Mouse (Mus musculus) lung, adult 2 months (tissue): ENCODE measurements at regions not wholly inside any gene's neighbourhood (a gene's known extent, or its start where the extent isn't known, plus 50 kb on each side); places are given as distances from the start of the nearest gene placed in this dataset.

Experiments used
- DNase-seq: peaks from one replicate; pipeline ENCODE4 v3.0.0; 2022
- H3K4me1 ChIP-seq: fragments of 200-500 bp; 2 replicates; pipeline ENCODE4 v1.6.1; 2011; ENCODE audit warnings: low read length; ENCODE audit not compliant: control insufficient read depth, insufficient read depth
- H3K4me3 ChIP-seq: fragments of 200-500 bp; replicated peaks from 2 replicates; pipeline ENCODE3; 2011; ENCODE audit warnings: low read depth, mild to moderate bottlenecking, control low read depth, low read length; ENCODE audit errors: extremely low read depth
- CTCF ChIP-seq: fragments of 200-500 bp; IDR thresholded peaks from 2 replicates; pipeline ENCODE4 v1.5.1; 2011; ENCODE audit warnings: mild to moderate bottlenecking, low read length, control low read depth; ENCODE audit not compliant: insufficient read depth
- POLR2A ChIP-seq: fragments of 200-500 bp; IDR thresholded peaks from 2 replicates; pipeline ENCODE4 v1.6.1; 2011; ENCODE audit warnings: low read depth, mild to moderate bottlenecking, control low read depth, low read length, borderline replicate concordance; ENCODE audit errors: extremely low read depth
- WGBS: fragments of 180-500 bp; shearing (Covaris S2); methylation state at CpG from one replicate; pipeline ENCODE4 v1.1.7; 2018; 5-methylcytosine and 5-hydroxymethylcytosine counted together

DNA sequence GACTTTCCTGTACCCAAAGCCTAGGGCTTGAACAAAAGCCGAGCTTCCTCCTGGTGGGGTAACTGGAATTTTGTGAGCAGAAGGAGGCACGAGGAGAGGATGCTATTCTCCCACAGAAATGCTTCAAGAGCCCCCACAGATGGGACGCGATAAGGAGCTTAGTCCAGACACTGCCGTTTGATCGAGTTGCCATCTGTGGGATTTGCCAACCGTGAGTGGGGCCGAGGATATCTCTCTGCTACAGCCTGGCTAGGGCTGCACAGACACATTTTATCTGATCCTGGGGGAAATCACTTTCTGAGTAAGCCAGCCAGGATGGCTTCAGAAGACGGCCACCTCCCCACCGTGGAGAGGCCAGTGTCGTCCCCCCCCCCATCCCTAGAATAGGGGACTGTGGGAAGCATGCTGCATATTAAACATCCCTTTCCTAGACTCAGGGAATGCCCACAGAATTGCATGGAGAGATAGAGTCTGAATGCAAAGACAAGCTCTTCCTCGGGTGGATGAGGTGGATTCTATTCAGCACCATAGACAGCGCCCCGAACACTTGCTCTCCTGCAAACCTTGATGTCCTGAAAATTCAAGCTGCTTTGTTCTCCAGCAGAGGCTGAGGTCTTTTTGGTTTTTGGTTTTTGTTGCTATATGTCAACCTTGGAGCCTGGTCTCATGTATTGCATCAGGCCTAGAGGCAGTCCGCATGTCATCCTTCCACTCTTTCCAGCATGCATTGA is 611.6 kb upstream of the Fam19a5 start:
- no peak overlapping the region for H3K4me3 ChIP-seq
- DNase-seq = no peak
- WGBS = 53% methylated on average over 15 of the region's 15 CpGs
- TF ChIP-seq CTCF = no peak
- TF ChIP-seq POLR2A = no peak
- no peaks in the 10 kb centered on the region for H3K4me1 ChIP-seq

DNA sequence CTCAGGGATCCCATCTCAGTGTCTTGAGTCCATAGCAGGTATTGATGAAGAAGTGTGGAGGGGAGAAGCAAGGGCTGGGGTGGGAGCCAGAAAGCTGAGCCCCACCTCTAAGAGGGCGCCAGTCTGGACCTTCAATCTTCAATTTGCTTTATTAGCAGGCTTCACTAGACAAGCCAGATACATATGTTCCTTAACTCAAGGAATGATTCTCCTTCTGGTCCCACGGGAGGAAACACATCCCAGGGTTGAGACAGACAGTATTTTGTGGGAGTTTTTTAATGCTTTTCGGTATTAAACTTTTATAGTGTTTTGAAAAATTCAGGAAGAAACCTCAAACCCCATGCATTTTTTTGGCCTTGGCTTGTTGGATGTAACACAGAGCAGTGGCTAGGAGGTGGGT is 606.7 kb upstream of the Fam19a5 start:
- no peak for TF ChIP-seq CTCF
- TF ChIP-seq POLR2A = no peak
- H3K4me1 ChIP-seq = no peaks in the 10 kb centered on the region
- WGBS = 72% methylated on average over 3 of the region's 3 CpGs
- DNase-seq = no peak
- H3K4me3 ChIP-seq = no peak overlapping the region

DNA sequence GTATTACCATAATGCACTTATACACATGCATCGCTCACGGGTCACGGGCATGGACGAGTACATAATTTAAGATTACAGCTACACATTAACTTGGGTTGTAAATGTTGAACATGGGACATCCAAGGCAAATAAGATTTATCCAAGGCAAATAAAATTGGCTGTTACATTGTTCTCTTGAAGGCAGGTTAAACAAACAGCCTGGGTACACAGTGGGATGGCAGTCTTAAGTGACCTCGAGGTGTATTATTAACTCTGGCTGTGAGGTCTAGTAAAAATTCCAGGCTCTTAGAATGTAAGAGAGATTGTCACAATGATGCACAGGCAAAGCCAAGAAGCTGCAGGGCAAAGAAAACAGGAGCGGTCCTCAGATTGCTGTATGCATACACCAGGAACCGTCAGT is 599.6 kb upstream of the Fam19a5 start:
- DNase-seq = no peak
- H3K4me1 ChIP-seq = no peaks in the 10 kb centered on the region
- H3K4me3 ChIP-seq = no peak overlapping the region
- TF ChIP-seq POLR2A = no peak
- TF ChIP-seq CTCF = no peak
- WGBS = 69% methylated on average over 7 of the region's 7 CpGs

DNA sequence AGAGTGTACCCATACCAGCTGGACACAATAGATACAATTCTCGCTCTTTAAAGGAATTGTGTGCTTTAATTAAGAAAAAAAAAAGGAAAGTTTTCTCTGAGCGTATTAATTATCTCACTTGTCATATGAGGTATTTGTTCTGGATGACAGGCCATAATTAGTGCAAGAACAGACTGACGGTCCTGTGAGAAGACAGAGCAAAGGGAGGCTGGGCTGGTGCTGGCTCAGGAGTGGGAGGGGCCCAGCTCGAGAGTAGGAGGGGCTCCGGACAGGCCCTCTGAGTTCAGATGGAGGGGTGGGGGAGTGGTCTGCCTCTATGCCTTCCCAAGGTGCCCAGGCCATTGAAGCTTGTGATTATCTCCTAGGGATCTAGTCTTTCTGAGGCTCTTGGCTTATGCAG is 591.5 kb upstream of the Fam19a5 start:
- no peak for TF ChIP-seq CTCF
- TF ChIP-seq POLR2A = no peak
- 61% methylated on average over 5 of the region's 5 CpGs for WGBS
- DNase-seq = no peak
- Histone ChIP-seq H3K4me1 (no peaks in the 10 kb centered on the region), H3K4me3 (no peak overlapping the region)

DNA sequence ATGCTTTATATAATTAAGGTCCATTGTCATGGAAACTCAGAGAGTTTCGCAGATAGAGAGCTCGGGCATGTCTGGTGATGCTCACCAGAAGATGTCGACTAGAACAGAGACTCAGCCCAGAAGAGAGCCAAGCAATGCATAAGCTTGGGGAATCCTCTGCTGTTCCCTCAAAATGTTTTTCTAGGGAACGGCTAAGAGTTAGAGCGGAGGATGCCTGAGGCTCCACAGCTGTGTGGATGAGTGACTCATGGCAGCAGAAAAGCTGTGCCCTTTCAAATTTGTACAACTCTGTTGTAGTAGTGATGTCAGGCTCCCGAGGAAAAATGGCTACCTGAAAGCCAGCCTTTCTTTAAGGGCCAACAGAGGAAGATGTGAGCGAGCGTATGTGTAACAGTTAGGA is 586.2 kb upstream of the Fam19a5 start:
- no peaks in the 10 kb centered on the region for H3K4me1 ChIP-seq
- 76% methylated on average over 8 of the region's 8 CpGs for WGBS
- TF ChIP-seq CTCF (no peak), POLR2A (no peak)

DNA sequence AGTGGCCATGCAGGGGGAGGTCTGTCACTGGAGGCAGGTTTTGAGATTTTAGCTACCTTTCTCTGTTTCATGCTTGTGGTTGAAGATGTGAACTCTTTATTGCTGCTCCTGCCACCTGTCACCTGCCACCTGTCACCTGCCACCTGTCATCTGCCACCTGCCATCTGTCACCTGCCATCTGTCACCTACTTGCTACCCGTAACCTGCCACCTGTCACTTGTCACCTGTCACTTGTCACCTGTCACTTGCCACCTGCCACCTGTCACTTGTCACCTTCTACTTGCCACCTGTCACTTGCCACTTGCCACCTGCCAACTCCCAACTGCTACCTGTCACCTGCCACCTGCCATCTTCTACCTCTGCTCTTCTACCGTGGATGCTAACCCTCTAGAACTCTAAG is 581.2 kb upstream of the Fam19a5 start:
- TF ChIP-seq CTCF = no peak
- TF ChIP-seq POLR2A = no peak
- DNase-seq = no peak
- Histone ChIP-seq H3K4me1 (no peaks in the 10 kb centered on the region), H3K4me3 (no peak overlapping the region)
- 61% methylated on average over 2 of the region's 2 CpGs for WGBS

More for the DNA sequence above, 586.2 kb upstream of the Fam19a5 start:
- H3K4me3 ChIP-seq = no peak overlapping the region
- DNase-seq = no peak

DNA sequence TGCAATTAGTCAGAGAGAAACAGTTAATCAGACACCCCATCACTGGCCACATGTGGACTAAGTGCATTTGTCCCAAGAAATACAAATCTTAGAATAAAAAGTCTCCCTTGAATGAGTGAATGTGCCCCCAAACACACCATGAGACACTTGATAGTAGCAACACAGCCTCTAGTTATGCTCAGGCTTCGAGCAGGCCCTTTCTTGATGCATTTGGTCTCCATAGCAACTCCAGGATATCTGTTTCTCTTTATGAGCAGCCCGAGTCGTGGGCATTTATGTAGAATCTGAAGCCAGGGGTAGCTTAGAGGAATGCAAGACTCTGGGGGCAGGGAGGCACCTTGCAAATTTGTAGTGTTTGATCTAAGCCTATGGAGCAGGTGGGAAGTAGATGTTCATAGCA is 580.6 kb upstream of the Fam19a5 start:
- TF ChIP-seq CTCF (no peak), POLR2A (no peak)
- WGBS = 57% methylated on average over 3 of the region's 3 CpGs
- no peak for DNase-seq
- Histone ChIP-seq H3K4me3 (no peak overlapping the region), H3K4me1 (no peaks in the 10 kb centered on the region)

DNA sequence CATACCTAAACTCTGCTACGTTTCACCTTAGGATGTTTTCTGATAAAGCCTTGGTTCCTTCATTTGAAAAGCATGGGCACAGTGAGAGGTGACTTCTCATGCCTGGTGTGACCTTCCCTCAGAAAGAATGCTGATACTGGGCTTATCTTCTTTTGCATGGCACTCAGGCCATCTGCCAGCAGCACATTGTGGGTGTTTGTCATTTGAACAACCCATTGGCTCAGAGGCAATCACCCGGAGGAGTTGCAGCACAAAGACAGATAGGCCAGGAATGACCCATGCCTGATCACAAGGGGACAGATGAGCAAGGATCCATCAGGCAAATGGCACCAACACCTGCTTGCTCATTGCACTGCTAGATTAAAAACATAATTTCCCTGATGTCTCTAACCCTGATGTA is 572.7 kb upstream of the Fam19a5 start:
- no peak overlapping the region for H3K4me3 ChIP-seq
- DNase-seq = no peak
- TF ChIP-seq CTCF (no peak), POLR2A (no peak)
- no peaks in the 10 kb centered on the region for H3K4me1 ChIP-seq
- 68% methylated on average over 2 of the region's 2 CpGs for WGBS

DNA sequence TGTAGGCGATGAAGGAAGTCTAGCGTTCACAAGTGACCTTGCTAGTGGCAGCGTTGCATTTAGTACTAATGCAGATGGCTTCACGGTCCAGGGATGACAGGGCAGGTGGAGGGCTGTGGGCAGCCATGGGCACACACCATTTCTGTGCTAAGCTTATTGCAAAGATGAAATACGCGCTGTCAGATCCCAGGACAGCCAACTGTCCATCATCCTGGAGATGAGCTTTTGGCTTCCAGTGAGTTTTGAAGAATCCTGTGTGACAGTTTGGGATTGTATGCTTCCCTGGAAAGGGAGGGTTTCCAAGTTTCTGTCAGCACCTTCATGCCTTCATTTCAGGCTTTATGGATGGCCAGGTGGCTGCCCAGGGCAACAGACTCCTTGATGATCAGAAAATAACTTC is 547.9 kb upstream of the Fam19a5 start:
- 87% methylated on average over 6 of the region's 6 CpGs for WGBS
- no peaks in the 10 kb centered on the region for H3K4me1 ChIP-seq
- no peak for DNase-seq
- TF ChIP-seq CTCF (no peak), POLR2A (no peak)
- H3K4me3 ChIP-seq = no peak overlapping the region

DNA sequence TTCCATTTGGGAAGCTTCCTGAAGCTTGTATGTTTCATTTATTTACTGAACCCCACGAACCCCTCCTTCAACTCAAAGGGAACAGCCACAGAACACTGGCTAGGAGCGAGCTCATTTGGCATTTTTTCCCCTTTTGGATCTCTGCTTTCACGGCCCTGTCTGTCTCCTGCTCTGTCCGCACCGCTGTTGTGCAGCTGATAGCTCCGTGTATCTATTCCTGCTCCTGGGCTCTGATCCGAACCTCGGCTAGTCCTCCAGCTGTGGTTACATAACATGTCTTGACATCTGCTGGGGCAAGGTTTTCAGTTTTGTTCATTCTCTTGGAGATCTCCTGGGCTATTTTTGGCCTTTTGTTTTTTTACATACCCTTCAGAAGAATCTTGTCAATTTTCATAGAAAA is 525.1 kb upstream of the Fam19a5 start:
- 30% methylated on average over 8 of the region's 8 CpGs for WGBS
- no peaks in the 10 kb centered on the region for H3K4me1 ChIP-seq
- no peak for DNase-seq
- no peak overlapping the region for H3K4me3 ChIP-seq
- TF ChIP-seq CTCF (no peak), POLR2A (no peak)

DNA sequence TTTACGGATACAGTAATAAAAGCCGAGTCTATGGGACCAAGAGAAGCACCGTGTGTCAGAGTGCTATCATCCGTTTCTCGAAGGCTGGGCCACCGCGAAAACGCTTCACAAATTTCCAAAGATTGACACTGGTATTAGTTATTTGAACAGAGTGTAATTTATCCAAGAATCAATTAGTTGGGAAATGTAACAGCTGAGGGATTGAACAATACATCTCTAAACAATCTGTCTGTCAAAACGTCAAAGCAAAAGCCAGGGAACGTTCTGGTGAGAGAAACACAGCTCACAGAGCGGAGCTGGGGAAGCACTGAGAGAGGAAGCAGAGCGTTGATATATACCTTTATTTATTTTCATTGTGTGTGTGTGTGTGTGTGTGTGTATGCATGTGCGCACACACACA is 498.1 kb upstream of the Fam19a5 start:
- no peak for DNase-seq
- Histone ChIP-seq H3K4me1 (no peaks in the 10 kb centered on the region), H3K4me3 (no peak overlapping the region)
- TF ChIP-seq POLR2A (no peak), CTCF (no peak)
- WGBS = 67% methylated on average over 13 of the region's 13 CpGs
